Mouse (Mus musculus) brain, embryonic 18.5 days (tissue): Measurements from ENCODE around the gene Drd5.

Experiments
- DNase-seq: peaks from one replicate; pipeline ENCODE4 v3.0.0-alpha.2; 2012; ENCODE audit warnings: low read depth, low spot score

The Drd5 gene

DNA sequence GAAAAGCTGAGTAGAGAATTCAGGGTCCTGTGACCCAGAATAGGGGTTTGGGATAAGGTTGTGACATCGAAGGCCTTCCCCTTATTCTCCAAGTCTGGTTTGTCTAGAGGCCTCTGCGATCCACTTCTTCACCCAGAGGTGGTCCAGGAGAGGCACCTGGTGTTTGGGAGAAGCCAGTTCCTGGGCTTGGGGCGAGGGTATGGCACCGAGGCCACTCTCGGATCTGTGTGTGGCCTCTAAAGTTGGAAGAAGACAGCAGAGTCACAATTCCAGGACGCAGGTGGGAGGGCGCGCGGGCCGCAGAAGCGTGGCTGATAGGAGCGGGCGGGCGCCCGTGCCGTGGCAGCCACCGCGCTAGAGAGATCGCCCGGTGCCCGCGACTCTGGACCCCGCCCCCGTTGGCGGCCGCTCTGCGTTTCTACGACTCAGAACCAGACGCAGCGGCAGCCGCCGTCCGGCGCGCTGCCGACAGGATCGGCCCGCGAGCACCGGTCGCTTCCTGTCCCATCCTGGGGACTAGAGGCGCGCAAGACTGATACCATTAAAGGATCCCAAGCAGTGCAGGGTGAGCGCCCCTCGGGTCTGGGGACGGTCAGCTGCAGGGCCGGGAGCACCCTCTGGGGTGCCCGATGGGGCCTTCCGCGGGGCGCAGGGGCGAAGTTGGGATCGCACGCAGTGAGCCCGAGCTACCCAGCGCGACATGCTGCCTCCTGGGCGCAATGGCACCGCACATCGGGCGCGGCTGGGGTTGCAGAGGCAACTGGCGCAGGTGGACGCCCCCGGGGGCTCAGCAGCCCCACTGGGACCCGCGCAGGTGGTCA lies at the start of gene Drd5:
Gene Drd5, plus strand, starts transcription at position 402 of the 821 bp plus-strand sequence.
- no peak for DNase-seq

DNA sequence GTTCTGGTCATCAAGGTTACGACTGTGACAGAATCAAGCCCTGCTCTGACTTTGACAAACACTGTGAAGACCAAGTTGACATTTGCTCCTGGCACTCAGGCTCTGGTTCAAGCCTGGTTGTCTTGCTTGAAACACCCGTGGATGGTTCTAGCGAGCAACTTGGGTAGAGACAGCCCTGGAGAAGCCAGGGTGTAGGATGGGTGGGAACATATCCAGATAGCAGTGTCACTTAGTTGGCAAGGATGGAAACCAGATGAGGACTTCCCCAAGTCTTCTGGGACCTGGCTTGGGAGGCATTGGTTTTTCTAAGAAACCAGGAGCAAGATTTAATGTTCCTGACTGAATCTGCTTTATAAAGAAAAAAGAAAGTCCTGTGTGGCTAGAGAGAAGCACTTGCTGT lies 48.2 kb upstream of the Drd5 start:
- DNase-seq, result no peak

GRCm38 (mm10) chr5:38273831-38274230 lies 45.3 kb upstream of the Drd5 start:
- DNase-seq, result no peak

DNA sequence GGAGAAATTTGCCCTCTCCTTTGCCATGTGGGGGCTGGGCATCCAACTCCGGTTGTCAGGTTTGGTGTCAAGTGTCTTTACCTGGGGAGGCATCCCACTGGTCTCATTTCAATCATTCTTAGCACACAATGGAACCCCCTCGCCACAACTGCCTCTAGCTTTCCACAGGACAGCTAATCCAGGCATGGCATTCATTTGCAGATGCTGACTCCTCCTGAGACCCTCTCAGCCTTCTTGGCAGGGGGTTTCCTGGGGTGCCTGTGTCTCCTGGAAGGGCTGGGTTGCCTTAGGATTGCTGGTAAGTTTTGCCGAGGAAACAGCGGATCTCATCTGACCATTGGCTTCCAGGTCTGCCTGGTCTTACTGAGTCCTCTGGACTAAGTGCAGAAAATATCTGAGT lies 43.4 kb upstream of the Drd5 start, which contains the start of gene Otop1:
Gene Otop1, plus strand, starts transcription at position 202 of the 400 bp plus-strand sequence.
- no peak for DNase-seq

DNA sequence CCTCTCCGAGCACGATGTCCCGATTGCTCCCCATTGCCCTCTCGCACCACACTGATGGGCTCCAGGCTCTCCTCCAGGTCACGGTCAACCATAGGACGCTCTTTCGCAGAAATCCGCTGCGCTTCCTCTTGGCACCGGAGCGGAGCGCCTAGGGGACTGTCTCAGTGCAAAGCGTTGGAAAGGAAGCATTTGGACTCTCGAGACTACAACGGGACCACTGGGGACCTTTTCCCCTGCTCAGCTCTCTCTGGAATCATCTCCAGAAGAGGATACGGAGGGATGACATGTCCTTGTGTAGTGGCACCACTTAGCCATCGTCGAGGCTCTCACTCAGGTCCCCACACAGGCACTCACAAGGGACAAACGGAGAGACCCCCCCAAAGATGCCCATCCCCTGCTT lies 42.7 kb upstream of the Drd5 start:
- no peak for DNase-seq

DNA sequence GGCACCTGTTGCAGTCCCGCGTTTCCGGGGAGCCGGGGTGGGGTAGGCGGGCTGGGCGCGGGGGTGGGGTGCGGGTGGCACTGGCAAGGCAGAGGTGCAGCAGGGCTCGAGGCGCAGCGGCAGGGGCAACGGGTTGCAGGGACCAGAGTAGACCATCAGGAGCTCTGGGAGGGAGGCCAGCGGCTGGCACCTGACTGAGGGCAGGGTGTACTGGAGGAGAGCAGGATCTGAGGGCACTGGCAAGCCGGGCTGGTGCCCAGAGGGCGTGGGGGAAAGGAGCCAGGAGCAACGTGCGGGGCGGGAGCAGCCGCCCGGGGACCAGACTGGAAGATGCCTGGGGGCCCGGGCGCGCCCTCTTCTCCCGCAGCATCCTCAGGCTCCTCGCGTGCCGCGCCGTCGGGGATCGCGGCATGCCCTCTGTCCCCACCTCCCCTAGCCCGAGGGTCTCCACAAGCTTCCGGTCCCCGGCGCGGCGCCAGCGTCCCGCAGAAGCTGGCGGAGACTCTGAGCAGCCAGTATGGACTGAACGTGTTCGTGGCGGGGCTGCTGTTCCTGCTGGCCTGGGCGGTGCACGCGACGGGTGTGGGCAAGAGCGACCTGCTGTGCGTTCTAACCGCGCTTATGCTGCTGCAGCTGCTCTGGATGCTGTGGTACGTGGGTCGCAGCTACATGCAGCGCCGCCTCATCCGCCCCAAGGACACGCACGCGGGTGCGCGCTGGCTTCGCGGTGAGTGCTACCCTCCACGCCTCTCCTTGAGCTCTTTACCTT lies 41.9 kb upstream of the Drd5 start:
- no peak for DNase-seq

GRCm38 (mm10) chr5:38277936-38278600 lies 41.1 kb upstream of the Drd5 start:
- DNase-seq, result no peak

DNA sequence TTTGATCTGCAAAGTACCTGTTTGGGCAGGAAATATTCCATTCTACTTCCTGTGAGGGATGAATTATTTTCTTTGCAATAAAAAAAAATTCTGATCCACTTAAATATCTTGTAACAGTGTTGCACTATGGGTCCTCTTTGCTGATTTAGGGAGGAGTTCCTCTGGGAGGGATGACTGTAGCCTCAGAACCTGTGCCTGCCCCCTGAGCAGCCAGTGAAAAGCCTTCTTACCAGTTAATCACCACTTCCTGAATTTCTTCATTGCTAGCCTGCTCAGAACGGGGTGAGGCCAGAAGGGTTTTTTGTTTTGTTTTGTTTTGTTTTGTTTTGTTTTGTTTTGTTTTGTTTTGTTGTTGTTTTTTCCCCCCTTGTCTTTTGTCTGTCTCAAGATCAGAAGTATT lies 39.1 kb upstream of the Drd5 start:
- DNase-seq, result no peak

- no peak for DNase-seq
Observed at GRCm38 (mm10) chr5:38285724-38286123, 33.4 kb upstream of the Drd5 start.

DNA sequence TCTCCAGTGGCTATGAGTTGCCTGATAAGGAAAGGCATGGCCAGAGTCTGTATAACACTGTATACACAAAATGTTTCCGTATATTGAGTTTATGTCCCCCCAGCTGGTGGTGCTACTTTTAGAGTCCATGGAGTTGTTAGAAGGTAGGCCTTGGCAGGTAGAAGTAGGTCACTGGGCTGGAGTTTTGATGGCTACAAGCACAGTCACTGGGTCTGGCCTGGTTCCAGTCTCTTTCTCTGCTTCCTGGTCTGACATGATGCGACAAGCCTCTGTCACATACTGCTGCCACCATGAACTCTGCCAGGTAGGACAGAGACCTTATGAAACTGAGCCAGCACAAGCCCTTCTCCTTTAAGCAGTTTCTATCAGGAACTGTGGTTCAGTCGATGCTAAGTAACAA lies 30.7 kb upstream of the Drd5 start:
- no peak for DNase-seq

GRCm38 (mm10) chr5:38301761-38302411 lies 17.3 kb upstream of the Drd5 start:
- no peak for DNase-seq

- DNase-seq, result no peak
Observed at GRCm38 (mm10) chr5:38302651-38303050, 16.5 kb upstream of the Drd5 start.

- DNase-seq, result no peak
Observed at GRCm38 (mm10) chr5:38305241-38305640, 13.9 kb upstream of the Drd5 start.

GRCm38 (mm10) chr5:38307255-38308101 lies 11.7 kb upstream of the Drd5 start:
- DNase-seq, result peak; percentile 61

- DNase-seq, result no peak
Observed at GRCm38 (mm10) chr5:38308873-38309272, 10.3 kb upstream of the Drd5 start.

- no peak for DNase-seq
Observed at GRCm38 (mm10) chr5:38309795-38310194, 9.4 kb upstream of the Drd5 start.

DNA sequence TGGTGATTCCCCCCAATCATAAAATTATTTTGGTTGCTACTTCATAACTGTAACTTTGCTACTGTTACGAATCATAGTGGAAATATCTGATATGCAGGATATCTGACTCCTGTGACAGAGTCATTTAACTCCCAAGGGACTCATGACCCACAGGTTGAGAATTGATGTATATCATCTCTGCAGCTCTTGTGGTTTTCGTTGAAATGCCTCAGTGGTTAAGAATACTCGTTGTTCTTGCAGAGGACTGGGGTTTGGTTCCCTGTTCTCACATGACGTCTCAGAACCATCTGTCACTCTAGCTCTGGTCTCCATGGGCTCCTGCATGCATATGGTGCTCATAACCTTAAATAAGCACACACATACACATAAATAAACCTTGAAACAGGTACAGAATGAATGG lies 14.2 kb downstream of the Drd5 start:
- DNase-seq, result no peak

- no peak for DNase-seq
Observed at GRCm38 (mm10) chr5:38334582-38334981, 15.4 kb downstream of the Drd5 start.

- no peak for DNase-seq
Observed at GRCm38 (mm10) chr5:38343101-38343500, 23.9 kb downstream of the Drd5 start.

DNA sequence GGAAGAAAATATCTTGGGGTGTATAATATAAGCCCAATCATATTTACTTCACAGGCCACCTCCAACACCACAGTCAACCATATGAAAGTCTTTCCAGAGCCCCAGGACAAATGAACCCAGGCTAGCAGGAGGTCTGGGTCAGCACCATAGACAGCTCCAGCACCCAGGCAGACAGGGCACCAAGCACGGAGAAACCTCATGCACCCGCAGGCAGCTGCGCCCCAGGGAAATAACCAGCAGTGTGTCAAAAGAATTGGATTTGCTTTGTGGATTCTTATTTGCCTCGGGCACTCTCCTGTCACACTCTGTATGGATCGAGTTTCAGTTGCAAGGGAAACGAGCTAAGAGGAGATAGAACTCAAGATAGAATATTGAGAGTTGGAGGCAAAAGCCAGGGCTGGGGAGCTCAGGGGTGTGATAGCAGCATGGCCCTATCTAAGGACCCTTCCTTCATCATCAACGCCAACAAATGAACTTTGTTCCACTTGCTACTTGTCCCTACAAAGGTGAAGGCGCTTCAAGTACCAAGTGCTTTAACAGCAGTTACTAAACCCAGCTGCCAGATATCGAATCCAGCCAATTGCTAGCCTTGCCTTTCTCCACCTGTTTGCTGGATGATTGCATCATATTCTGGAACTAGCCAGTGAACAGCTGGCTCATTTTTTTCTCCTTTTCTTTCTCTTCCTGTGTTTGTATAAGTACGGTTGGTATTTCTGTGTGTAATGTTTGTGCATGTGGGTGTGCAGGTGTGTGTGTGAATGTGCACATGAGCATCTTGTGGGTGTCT lies 27.7 kb downstream of the Drd5 start:
- DNase-seq, result no peak
